Mouse (Mus musculus) right cerebral cortex, adult 2 months (tissue): ENCODE measurements at regions not wholly inside any gene's neighbourhood (a gene's known extent, or its start where the extent isn't known, plus 50 kb on each side); places are given as distances from the start of the nearest gene placed in this dataset.
"Not testable (repeated sequence)": the region's sequence is repeated elsewhere in the genome, so short reads cannot be mapped to it uniquely, and the experiment has no call there.

Experiments used
- DNase-seq, 2 experiments: peaks; one replicate each; pipeline ENCODE4 v3.0.0; 2021 to 2022; ENCODE audit warnings: low spot score in 2 of 2

DNA sequence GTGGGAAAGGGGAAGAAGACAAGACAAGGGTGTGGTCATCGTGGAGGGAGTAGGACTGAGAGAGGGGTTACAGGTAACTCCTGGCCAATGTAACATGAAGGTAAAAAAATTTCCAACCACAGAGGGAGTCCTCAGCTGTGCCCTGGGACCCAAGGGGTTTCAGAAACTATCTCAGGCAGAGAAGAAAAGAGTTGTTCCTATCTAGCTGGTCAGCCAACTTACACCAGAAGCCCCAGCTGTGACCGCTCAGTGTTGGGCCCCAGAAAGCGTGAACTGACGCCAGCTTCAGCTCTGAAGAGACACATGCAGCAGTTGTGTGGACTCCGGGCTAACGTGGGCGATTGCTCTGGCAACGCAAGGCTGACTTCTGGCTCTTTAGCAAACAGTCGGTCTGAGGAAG is 52.2 kb downstream of the Rhob start:
- no peak for DNase-seq

- DNase-seq: no peak
Observed at GRCm38 (mm10) chr12:8447025-8447424, 52.8 kb downstream of the Rhob start.

DNA sequence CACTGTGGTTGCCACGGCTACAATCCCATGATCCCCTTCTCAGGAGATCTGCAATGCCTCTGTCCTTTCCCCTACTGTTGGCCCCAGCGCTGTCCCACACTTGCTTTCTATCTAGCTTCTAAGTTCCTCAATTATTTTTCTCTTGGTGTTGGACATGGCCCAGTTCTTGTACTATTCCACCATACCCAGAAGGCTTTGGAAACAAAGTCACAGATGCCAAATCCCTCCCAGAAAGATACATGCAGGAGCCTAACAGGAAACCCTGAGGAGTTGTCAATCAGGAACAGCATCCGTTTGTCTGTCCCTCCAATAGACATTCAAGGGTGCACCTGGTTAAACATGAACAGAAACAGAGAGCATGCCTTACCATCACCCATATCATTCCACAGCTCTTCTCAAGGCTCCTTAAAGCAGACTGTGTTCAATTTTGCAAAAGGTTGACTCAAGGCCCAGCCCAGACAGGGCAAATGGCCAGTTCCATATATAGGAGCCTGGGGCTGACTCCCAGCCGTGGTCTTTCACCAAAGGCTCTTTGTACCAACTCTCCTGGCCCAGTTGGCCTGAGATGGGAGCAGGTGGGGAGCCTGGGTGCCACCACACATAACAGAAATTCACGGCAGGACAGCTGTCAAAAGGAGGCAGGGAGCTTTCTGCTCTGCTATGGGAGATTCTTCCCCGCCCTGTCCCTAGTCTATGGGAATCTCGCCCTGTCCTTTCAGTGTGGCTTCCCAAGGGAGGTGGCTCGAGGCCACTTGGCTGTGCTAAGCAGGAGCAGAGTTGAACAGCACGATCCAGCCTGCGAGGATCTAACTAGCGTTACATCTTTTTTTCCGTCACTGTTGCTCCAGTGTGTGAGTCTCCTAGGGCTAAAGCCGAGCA is 54.6 kb downstream of the Rhob start:
- DNase-seq: no peak

DNA sequence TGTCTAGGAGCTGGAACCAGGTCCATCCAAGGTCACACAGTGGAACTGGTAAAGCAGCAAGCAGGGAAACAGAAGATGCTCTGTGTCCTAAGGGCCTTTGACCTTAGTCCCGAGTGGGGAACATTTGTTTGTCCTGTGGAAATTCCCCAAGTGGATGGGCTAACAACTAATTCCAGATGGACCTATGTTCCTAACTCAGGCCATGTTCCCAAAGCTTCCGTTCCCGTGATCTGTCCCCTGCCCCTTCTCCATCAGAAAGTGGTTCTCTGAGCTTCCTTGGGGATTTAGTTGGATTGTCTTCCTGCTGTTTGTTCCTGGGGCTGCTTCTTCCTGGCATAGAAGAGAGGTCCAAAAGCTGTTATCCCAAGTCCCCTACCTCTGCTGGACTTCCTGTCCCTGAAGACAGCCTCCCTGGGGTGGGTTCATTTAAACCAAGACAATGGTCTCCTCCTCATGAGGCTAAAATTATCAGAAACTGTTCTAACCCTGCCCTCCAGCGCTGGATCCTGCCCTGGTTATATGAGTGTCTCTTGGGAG is 55.8 kb downstream of the Rhob start:
- no peak for DNase-seq

- DNase-seq: no peak
Observed at GRCm38 (mm10) chr12:8443253-8443661, 56.6 kb downstream of the Rhob start.

DNA sequence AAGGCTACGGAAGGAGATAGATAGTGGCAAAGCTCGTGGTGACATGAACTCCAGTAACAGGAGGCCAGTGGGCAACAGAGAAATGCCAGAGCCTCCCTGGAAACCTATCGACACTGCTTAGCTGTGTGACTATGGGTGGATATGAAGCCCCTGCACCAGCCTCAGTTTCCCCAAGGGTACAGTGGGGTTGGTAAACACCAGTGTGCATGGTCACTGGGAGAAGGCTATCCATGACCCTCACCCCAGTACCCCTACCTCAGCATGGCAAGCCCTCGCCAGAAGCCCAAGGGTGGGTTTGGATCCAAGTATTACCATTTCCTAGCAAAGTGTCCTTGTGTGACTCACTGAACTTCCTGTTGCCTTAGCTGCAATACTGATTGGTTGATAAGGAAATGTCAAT is 58.5 kb downstream of the Rhob start:
- no peak for DNase-seq

- no peak for DNase-seq
Observed at GRCm38 (mm10) chr12:8440373-8440772, 59.4 kb downstream of the Rhob start.

GRCm38 (mm10) chr12:8439957-8440356 is 59.9 kb downstream of the Rhob start:
- DNase-seq: no peak

DNA sequence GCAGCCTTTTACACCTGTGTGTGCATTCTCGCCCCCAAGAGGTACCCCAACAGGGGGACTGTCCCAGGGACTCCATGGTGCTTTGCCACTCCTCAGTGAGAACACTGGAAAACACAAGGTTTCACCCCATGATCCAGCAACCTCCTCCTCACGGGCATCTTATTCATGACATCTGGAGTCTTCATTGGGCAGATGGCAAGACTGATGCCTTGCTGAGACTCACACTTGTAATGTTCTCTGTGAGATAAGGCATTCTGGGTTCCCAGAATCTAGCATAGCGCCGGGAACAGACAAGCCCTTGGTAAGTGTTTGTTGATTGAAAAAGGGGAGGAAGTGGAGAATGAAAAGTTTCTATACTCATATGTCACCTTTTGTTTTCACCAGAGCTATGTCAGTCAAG is 60.3 kb downstream of the Rhob start:
- DNase-seq: no peak

- DNase-seq: no peak
Observed at GRCm38 (mm10) chr12:8438638-8439037, 61.2 kb downstream of the Rhob start.

GRCm38 (mm10) chr12:8436976-8437580 is 62.7 kb downstream of the Rhob start:
- no peak for DNase-seq

DNA sequence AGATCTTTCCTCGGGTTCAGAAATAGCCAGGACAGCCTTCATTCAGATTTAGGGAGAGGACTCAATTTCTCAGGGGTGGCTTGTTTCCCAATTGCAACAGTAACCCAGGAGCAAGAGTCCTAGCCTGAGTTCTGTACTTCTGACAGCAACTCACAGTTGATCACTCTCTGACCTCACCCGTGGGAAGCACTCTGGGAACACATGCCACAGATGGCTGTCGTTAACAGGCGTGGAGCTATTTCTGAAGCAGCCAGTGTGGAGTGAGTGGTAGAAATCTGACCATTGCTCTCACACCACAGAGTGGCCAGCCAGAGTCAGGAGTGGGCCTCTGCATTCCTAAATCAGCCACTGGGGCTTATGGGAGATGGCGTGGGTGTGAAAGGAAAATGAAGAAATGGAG is 63.3 kb downstream of the Rhob start:
- DNase-seq: no peak

DNA sequence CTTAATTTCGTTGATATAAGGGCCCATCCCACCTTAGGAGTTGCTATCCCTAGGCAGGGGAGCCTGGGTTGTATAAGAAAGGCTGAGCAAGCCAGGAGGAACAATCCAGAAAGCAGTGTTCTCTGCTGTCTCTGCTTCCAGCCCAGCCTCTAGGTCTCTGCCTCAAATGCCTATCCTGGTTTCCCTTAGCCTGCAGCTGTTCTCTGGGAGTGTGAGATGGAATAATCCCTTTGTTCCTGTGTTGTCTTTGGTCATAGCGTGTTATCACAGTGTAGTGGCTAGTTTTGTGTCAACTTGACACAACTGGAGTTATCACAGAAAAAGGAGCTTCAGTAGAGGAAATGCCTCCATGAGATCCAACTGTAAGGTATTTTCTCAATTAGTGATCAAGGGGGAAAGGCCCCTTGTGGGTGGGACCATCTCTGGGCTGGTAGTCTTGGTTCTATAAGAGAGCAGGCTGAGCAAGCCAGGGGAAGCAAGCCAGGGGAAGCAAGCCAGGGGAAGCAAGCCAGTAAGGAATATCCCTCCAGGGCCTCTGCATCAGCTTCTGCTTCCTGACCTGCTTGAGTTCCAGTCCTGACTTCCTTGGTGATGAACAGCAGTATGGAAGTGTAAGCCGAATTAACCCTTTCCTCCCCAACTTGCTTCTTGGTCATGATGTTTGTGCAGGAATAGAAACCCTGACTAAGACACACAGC is 64.0 kb downstream of the Rhob start:
- not testable (repeated sequence) for DNase-seq

GRCm38 (mm10) chr12:8428228-8428990 is 71.4 kb downstream of the Rhob start:
- DNase-seq: no peak

DNA sequence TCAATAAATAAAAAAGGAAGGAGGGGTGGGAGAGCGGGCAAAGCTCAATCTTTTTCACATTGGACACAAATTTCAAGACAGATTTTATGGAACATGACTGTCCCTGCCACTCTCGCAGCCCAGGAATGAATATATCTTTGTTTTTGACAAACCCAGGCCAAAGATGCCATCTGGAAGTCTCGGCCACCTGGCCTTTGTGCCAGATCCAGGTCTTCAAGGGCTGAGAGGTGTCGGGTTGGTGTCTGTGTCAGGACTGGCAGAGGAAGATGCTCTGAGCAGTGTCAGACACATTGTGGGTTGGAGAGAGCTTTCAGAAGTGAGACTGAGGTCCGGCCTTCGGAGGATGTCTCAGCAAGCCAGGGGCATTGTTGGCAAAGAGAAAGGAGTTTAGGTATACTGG is 75.3 kb downstream of the Rhob start:
- DNase-seq: no peak

- no peak for DNase-seq
Observed at GRCm38 (mm10) chr12:8422676-8423075, 77.1 kb downstream of the Rhob start.

DNA sequence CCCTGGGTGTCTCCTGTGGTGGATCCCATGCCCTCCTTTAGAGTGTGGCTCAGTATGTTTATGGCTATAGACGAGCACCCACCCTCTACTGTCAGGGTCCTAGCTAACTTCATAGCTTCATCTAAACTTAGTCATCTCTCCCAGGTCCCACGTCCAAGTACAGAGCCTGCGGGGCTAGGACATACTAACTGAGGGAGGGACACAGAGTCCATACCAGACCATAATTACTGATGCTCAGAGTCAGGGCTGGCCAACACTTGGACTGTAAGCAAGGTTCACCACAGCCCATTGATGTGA is 78.6 kb downstream of the Rhob start:
- no peak for DNase-seq

- DNase-seq: no peak
Observed at GRCm38 (mm10) chr12:8420511-8421270, 79.1 kb downstream of the Rhob start.

DNA sequence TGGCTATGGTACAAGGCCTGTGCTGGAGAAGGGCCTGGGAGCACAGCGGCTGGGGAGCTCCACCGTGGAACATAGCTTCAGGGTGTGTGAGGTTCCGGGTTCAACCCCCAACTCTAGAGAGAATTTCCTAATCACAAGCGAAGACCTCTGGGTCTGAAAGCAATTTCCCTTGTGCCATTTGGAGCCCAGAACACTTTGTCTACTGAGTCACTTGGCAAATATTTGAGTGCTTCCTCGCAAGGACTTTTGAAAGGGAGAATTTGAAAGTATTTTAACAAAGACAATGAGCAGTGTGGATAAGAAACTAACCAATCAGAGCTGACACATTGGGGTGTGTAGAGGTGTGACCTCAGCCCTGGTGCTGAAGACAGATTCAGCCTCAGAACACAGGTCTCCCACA is 80.9 kb downstream of the Rhob start:
- no peak for DNase-seq

DNA sequence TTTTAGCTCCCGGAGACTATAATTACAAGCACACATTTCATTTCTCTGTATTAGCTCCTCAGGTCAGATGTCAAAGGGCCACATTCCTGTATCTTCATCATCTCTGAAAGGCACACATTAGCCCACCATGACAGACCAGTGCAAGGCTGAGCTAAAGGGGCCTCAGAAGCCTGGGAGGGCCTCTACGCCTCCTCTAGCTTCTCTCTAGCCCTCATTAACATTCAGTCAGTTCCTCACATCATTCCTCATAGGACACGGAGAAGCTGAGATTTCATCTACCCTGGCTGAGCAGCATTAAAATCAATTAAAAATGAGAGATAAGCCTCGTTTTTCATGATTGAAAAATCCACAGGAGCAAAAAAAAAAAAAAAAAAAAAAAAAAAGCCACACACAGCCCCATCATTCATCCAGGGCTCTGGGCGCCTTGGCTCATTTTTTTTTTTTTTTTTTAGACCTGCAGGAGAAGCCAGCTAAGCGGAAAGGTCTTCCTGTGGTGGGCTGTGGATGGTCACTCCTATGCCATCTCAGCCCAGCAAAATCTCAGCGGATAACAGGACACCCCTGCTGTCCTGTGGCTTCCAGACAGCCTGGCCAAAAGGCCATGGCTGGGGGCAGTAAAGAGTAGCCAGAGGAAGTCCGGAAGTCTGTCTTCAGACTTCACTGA is 82.5 kb downstream of the Rhob start:
- DNase-seq: no peak

DNA sequence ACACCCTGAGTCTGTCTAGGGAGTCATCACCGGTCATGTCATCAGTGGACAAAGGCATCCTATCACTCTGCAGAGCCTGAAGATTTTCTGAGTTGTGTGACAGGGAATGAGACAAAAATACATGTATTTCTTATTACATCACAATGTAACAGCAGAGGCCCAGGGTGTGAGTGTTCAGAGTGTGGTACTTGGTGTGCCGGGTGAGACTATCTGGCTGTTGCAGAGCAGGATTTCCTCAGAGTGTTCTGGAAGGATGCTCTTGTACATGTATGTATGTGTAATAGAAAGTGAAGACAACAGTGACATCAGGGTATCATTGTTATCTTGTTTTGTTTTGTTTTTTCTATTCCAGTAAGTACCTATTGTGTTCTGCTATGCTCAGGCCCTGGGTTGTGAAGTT is 87.7 kb downstream of the Rhob start:
- no peak for DNase-seq
